Mouse (Mus musculus) kidney, postnatal 36 days (tissue): ENCODE measurements at regions not wholly inside any gene's neighbourhood (a gene's known extent, or its start where the extent isn't known, plus 50 kb on each side); places are given as distances from the start of the nearest gene placed in this dataset.

ENCODE experiments used
- DNase-seq, 2 experiments: peaks; one replicate each; pipeline ENCODE4 v3.0.0; 2021 to 2022; ENCODE audit warnings: mixed read lengths in 2 of 2

DNA sequence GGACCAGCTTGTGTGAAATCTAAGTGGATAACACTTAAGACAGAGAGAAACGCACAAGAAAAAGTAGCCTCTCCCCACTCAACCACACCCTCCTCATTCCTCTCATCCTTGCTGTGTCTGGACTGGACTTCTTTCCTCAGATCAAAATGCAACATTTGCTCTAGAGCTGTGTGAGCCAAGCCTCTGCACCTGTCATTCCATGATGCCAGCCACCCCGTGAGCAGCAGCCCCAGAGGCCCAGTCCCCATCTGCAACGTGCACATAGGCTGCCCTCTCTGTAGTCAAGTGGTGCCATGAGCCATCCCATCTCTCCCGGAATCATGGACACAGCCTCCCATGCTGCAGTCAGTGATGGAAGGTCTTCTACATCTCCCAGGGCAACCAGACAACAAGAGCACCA is 55.1 kb upstream of the Gpc1 start:
- no peak for DNase-seq

GRCm38 (mm10) chr1:92775908-92776307 is 55.5 kb upstream of the Gpc1 start:
- no peak for DNase-seq

DNA sequence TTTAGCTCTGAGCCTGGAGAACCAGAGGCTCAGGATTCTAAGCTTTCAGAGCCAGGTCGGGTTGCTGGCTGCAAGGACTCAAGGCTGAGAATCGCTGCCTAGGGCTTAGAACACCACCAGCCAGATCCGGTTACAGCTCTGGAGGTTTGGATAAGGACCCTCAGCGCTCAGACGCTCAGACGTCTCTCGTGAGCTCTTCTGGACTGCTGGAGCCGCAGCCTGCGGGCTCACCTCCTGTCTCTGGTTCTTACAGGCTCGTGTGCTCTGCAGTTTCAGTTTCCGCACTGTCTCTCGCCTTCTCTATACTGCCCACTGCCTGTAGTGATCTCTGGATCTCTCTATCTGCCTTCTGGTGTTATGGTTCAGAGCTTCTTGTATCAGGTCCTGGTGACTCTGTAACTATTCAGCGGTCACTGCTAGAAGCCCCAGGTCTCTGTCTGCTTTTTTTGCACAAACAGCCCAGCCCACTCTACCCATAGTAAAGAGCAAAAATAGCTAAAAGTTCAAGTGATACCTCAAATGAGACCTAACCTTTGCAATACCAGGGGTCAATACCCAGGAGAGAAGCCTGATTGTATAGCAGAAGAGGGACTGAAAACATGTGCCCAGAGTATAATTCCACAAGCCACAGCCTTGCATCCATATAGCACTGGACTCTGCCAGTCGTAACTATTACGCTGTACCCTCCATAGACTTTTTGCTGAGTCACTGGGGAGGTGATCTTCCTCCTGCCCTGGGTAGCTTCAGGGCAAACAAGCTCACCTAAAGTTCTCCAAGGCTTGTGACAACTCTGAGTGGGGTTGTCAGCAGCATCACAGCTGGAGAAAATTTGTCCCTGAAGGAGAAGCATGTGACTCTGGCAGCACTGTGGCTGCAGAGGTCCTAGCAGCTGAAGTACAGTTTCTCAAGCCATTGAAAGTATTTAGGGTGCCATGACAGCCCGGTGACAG is 56.4 kb upstream of the Gpc1 start:
- DNase-seq, result peak in 1 of 2 experiments; percentile 4

DNA sequence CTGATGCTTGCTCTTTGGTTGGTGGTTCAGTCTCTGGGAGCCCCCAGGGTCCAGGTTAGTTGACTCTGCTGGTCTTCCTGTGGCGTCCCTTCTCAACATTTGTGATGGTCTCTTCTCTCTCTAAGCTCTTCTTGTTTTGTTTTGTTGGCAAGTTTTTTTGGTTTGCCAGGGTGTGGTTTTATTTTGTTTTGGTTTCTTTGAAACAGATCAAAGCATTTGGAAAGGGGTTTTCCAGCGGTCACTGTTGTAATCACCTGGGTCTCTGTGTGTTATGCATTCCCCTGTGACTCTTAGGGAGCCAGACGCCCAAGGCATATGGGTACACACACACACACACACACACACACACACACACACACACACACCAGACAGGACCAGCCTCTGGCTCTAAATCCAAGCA is 57.4 kb upstream of the Gpc1 start:
- no peak for DNase-seq

- no peak for DNase-seq
Measured at GRCm38 (mm10) chr1:92772784-92773113, 58.7 kb upstream of the Gpc1 start.

GRCm38 (mm10) chr1:92772101-92772783 is 59.2 kb upstream of the Gpc1 start:
- DNase-seq, result no peak

- no peak for DNase-seq
Measured at GRCm38 (mm10) chr1:92769696-92770095, 61.7 kb upstream of the Gpc1 start.

GRCm38 (mm10) chr1:92769156-92769555 is 62.3 kb upstream of the Gpc1 start:
- no peak for DNase-seq

- DNase-seq, result no peak
Measured at GRCm38 (mm10) chr1:92766496-92766895, 64.9 kb upstream of the Gpc1 start.

DNA sequence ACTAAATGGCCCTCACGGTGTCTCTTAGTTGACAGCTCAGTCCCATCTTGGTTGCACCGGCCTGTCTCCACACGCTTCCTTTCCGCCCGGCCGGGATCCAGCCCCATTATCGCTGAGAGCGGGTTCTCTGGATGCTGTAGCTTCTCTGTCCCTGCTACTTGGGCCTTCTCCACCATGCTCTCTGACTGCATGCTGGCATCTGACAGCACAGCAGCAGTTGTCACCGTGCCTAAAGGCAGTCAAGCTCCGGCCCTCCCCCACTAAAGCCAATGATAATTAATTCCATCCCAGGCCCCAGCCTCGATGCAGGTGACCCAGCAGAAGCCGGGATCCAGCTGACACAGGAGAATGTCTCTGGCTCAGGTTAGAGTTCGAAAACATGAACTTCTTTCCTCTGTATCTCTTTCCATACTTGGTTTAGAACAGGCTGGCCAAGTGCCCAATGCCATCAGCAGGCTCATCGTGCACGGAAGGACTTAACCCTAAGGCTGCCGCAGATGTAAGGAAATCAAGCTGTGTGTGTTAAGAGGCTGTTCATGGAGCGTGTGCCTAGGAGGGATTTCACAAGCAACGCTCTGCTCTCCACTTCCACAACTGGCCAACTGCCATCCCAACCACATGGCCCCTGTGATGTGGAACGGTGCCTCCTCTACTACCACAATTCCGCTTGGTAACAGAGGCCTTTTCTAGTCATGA is 76.5 kb upstream of the Gpc1 start:
- no peak for DNase-seq

- no peak for DNase-seq
Measured at GRCm38 (mm10) chr1:92751700-92752136, 79.7 kb upstream of the Gpc1 start.

DNA sequence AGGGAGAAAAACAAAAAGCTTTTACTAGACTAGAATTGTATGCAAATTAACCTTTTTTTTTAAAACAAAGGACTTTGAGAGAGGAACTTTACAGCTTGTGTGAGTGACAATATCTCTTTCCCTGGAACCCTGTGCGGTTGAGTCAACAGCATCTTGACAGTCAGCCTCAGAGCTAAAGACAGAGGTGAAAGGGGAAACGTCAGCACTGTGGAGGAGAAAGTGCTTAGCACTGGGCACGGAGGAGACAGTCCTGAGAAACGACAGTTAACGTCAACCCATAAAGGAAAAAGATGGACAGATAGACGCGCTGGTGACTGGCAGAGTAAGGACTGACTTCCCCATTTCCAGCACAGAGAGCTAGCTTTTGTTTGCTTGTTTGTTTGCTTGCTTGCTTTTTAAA is 82.0 kb upstream of the Gpc1 start:
- DNase-seq, result no peak

DNA sequence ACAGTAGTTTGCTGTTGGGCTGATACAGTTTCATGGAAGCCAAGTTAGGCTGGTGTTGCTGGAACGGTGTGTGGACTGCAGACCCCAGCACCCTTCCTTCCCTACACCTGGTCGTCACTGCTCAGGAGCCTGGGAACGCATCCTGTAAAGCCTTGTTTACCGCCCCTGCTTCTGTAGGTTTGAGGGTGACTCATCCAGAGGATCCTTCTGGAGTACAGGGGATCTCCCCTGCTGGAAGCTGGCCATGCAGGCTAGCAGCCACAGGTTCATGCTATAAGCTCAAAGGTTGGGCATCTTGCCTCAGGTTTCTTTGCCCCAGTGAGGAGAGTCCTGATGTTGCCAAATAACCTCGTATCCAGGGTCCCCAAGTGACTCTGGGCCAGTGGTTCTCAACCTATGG is 86.2 kb upstream of the Gpc1 start:
- no peak for DNase-seq

DNA sequence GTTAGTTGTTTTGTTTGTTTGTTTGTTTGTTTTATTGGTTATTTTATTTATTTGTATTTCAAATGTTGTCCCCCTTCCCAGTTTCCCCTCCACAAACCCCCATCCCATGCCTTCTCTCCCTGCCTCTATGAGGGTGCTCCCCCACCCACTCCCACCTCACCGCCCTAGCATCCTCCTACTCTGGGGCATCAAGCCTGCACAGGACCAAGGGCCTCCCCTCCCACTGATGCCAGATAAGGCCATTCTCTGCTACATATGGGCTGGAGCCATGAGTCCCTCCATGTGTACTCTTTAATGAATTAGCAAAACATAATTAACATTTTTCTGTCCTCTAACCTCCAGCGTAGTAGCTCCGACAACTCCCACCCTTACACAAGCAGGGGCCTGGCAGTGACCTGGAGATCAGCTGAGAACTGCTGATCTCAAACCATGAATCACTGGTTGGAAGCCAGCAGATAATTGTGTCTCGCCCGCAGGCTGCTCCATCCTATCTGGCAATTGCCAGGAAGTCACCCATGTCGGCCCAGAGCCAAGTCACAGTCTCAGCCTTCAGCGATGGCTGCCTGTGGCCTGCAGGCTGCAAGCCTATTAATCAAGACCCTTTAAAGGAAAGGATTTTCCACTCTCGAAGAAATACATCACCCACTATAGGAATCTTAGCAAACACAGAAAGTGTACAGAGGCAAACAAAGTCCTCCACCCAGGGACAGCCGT is 86.8 kb upstream of the Gpc1 start:
- peak in 1 of 2 experiments; percentile 24 for DNase-seq

- no peak for DNase-seq
Measured at GRCm38 (mm10) chr1:92742881-92743621, 88.4 kb upstream of the Gpc1 start.

DNA sequence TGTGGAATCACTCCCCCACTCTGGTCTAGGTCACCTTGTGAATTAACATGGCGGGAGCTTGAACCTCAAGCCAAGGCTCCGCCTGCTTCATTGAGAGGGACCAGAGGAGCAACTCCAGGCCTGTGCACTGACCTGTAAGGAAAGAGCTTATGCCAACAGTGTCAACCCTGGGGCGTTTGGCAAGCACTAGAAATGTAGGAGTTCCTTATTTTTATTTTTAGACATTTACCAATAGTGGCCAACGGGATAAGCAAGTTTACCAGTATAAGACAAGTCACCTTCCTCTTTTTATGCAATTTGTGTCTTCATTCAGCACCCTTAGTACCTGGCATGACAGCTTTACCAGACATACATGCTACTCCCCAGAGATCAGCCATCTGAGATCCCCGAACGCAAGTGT is 89.1 kb upstream of the Gpc1 start:
- DNase-seq, result no peak

DNA sequence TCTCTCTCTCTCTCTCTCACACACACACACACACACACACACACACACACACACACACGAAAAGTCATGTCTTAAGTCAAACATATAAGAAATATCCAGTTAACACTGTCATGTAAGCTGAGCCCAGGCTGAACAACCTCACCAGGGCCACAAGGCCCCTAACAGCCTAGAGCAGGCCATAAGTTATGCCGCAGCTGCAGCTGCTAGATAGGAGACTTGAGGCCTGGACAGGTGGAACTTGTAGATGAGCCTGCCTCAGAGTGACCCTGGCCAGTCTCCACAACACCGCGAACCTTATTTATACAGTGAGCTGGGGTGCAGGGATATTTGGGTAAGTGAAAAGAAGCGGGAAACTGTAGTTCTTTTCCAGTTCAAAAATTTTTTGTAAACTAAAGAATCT is 90.4 kb upstream of the Gpc1 start:
- no peak for DNase-seq

- DNase-seq, result no peak
Measured at GRCm38 (mm10) chr1:92737600-92738197, 89.1 kb upstream of the Otos start.

DNA sequence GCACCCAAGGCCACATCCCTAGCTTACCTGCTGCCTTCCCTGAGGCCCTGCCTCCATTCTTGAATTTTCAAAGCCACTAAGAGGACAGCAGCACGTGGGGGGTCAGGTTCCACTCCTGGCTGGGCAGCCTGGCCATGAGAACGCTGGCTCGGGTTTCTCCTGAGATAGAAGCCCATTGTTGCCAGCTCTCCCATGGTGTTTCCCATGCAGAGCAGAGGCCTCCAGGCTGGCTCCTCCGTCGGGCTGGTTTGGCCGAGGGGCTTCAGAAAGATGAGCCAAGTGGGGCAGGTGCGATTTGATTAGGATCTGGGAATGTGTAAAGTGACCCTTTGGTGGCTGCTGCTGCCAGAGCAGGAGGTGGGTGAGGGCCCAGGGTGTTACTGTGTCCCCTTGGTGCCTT is 87.8 kb upstream of the Otos start:
- DNase-seq, result no peak

DNA sequence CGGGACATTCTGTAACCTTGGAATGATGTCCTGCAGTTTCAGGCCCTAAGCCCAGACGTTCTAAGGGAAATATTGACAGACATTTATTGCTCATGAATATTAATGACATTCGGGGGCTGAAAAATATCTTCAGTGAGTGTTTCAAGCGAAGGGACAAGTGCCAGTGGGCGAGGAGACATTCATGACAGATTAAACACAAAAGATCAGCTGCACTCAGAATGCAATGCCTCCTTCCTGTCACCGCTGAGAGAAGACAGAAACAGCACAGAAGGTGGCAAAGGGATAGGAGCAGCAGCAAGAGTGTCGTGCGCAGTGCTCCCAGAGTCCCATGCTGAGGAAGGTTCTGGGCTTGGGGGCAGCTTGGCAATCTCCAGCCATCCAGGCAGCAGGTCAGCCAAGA is 85.1 kb upstream of the Otos start:
- DNase-seq, result no peak

- no peak for DNase-seq
Measured at GRCm38 (mm10) chr1:92731353-92732282, 83.0 kb upstream of the Otos start.
